Mouse (Mus musculus) left cerebral cortex, adult 11 months (tissue): ENCODE measurements around the gene Zranb1.

Experiments used
- DNase-seq: peaks from one replicate; pipeline ENCODE4 v3.0.0; 2022; ENCODE audit warnings: low spot score

The Zranb1 gene

DNA sequence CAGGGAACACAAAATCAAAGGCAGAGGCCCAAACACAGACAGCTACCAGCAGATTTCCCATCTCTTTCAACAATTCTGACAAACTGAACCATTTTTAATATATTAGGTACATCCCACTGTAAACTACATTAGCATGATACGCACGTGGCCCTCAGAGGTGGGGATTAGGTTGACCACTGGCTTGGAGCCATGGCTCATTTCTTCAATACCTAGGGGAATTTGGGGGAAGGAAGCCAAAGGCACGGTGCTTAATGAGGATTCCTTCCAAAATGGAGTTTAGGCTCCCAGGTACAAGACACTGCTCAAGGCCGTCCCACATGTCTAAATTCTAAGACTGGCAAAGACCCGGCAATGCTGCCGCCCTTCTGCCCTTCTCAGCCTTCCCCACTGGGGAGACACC is 71.3 kb downstream of the Zranb1 start:
- DNase-seq: no peak

DNA sequence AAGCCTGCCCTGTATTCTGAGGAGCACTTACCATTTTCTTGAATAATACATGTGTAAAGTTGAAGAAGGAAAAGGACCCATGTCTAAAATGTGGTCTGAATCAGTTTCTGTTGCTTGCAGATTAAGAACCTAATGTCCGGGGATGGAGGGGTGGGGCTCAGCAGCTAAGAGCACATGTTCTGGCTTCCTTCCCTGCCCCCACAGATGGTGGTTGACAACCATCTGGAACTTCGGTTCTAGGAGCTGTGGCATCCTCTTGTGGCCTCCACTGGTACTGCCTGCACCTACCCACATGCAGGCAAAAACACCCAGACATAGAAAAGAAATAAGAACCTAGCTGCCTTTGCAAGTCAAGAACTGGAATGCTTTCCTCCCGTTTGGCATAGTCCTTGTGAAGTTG is 72.5 kb downstream of the Zranb1 start:
- peak; percentile 77 for DNase-seq

DNA sequence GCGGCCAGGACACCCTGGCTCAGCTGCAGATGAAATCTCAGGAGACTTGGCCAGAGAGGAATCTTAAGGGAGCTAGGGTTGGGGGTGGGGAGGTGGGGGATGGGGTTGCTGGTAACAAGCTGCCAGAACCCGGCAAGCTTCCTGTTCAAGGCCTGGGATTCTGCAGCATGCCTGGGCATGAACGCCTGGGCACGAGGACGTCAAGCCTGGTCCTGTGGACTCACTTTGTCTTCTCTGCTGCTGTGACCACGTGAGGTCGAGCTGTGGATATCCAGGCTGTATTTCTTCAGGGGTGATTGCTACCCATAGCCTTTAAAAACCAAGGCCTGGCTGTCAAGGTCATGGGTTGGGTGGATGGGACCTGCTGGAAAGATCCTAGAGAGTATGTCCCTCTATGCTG is 74.8 kb downstream of the Zranb1 start:
- DNase-seq: no peak

DNA sequence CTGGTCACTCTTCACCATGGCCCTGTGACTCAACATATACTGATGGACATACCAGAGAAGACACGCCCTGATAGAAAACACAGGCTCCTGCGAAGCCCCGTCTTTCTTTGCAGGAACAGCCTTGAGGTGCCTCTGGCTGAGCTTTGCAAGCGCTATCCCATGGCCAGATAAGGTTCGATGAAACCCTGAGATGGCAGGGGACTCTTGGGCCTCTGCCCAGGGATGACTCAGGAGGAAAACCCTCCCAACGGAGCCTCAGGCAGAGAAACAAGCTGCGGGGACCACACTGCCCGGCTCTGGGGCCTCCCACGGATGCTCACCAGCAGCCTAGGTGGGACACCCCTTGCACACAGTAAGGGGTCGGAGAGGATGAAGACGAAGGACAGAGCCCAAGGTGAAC is 76.4 kb downstream of the Zranb1 start:
- no peak for DNase-seq

DNA sequence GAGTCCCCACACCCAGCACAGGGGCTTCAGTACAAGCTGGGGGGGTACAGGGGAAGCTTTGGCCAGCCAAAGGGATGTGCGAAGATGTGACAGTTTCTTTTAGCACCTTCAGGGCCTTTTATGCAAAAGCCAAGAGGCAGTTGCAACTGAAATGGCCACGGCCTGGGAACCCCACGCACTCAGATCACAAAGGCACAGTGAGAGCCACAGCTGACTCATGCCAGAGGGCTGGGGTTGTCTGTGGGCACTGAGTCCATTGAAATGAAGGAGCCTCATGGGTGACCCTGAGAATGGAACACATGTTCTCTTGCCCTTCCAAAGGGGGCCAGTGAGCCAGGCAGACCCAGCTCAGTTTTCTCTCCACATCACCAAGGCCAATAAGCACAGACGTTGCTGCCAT is 77.7 kb downstream of the Zranb1 start:
- DNase-seq: no peak

DNA sequence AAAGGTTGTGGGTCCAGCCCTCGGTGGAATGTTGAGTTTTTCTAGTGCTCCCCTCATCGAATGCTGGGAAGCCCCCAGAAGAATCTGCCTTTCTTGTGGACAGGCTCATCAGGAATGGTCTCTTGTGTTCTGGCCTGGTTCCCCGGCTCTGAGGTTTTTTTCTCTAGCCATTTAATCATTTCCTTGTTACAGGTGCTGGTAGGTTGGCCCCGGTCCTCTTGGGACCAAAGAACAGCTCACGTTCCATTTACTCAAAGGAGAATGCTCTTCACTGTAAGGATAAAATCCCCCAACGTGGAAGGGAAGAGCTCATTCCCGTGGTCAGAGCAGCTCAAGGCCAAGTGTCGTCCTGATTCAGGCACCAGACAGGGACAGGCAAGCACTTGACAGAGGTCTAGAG is 78.7 kb downstream of the Zranb1 start:
- DNase-seq: no peak

DNA sequence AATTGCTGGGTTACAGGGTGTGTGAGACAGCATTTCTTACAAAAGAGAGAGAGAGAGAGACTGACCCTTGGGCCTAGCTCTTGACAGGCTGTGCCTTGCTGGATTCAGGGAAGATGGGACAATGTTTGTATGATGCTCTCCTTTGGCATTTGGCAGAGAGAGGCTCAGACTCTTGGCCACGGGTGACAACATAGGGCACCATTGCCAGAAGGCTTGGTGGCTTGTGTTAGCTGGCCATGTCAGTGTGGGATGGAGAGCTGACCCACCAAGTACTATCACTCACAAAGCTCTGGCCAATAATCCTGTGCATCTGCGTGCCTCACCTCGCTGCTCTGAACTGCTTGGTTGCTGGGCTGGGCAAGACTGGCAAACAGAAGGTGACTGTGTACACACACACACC is 79.5 kb downstream of the Zranb1 start:
- no peak for DNase-seq

DNA sequence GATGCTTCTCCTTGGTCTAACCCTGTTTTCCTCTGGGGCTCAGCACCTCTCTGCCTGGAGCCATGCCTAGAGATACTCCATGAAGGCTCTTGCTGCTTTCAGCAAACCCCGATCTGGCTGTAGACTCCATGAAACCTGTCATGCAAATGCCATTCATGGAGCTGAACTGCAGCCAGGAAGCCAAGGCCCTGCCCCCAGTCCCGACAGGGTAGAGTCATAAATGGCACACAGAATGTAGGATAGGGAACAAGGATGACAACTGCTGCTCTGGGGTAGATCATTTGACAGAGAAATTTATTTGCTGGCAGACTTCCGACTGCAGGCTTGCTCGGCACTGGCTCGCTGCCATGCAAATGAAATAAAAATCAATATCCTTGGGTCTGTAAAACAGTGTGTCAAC is 80.2 kb downstream of the Zranb1 start:
- DNase-seq: no peak

DNA sequence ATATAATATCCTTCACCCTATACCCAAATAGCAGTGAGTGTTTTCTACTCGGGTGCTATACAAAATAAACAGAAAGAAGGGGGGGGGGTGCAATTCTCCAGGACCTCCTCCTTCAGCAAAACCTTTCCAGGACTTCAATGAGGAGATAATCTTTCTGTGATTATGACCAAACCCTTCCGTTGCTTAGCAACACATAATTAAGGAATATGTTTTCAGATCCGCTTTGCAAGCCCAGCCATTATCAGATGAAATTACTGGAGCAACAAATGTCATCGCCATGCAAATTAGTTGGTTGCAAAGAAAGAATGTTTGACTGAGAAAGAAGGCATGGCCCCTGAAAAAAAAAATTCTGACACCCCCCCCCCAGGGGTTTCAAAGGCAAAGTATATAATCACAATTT is 80.7 kb downstream of the Zranb1 start:
- DNase-seq: no peak

DNA sequence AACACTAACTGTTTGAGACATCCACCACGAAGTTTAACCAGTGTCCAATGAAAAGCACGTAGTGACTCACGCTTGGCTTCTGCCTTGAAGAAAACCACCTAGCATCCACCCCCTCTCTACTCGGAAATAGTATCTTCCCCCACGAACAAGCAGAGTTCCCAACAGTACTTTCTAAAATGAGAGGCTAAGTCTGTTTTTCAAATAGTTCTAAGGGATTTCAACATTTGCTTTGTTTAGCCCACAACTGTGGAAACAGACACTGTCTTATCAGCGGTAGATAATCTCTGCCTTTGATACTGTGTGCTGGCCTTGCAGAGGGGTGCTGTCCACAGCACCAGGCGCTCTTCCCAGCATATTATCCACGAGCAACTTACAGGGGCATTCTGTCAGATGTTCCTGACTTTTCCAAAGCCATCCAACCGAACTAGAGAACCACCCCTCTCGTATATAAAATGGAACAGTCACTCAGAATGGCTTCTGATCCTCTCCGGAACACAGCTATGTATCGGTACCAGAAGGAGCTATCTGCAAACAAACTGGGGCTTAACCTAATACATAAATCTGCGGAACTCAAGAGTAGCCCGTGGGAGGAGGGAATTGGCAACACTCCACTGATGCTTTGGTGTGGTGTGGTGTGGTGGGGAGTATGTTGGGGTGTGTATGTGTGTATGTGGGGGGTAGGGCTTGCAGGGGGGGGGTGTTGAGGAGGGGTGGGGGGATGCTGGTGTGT is 81.9 kb downstream of the Zranb1 start:
- DNase-seq: peak; percentile 33

DNA sequence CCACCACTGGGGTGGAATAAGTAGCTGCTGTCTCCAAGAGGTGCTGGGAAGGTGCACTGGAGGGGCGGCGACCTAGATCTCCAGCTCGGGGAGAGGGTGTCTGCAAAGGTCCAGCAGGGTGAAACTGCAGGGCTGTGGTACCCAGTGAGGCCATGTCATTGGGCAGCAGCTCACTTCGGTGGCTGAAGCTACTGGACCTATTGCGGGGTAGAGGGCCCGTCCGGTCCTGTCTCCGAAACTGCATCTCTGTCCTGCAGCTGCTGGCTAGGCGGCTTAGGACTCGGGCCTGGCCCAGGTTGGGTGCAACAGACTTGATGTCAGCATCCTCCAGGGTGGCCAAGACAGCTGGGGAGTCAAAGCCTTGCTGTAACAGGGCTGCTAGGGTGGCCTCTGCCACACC is 83.0 kb downstream of the Zranb1 start:
- no peak for DNase-seq

DNA sequence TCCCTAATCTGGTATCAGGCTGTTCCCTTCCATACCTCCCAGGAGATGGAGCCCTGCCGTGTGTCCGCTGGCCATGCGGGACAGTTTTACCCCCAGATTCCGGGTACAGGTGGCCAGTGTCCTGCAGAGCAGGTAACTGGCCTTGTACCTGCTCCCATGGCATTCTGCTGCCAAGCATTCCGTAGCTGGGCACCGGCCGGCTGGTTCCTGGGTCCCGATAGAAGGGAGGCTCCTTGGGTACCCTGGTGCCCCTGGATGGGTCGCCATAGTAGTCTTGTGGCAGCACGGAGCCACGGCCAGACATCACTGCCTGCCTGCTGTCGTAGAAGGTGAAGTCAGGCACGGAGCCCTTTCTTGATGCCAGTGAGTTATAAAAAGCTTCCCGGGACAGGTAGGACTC is 83.7 kb downstream of the Zranb1 start:
- no peak for DNase-seq

DNA sequence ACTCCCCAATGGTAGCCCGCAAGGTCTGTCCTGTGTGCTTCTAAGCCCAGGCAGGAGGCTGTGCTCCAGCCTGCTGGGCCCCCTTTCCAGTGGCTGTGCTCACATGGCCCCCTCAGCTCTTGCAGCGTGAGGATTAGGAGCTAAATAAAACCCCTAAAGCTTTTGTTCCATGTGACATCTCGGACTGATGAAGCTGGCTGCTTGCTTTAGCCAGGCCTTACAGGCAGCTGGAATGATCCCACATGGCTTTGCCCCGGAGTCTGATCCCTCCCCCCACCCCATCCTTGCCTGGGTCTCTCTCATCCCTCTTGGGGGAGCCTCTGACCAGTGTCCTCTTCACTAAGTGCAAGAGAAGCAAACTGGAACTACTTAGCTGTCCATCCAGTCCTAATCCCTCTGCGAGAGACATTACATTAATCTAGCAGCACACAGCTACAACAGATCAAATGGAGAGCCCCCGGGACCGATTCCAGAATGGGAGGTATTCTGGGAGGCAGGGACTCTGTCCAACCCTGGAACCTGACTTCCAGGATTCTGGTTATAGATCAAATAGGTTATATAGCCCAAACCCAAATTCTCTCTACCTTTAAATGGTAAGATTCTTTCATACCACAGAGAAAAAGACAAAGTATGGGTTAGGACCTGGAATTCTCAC is 84.6 kb downstream of the Zranb1 start:
- no peak for DNase-seq

DNA sequence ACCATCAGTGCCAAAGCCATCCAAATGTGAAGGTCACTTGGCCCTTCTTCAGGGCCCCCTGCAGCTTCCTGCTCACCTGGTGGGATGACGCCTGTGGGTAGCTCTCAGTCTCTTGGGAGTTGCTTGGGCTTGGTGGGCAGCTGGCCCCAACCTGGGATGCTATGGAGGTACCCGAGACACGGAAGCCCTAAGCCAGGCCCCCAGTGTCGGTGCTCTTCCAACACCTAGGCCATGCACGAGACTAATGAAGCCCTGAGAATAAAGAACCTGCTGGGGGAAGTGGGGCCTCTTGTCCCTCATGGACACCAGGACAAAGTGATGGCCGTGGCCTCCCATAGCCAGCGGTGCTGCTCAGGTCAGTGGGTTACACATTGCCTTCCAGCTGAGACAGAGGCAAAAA is 88.0 kb downstream of the Zranb1 start:
- no peak for DNase-seq

DNA sequence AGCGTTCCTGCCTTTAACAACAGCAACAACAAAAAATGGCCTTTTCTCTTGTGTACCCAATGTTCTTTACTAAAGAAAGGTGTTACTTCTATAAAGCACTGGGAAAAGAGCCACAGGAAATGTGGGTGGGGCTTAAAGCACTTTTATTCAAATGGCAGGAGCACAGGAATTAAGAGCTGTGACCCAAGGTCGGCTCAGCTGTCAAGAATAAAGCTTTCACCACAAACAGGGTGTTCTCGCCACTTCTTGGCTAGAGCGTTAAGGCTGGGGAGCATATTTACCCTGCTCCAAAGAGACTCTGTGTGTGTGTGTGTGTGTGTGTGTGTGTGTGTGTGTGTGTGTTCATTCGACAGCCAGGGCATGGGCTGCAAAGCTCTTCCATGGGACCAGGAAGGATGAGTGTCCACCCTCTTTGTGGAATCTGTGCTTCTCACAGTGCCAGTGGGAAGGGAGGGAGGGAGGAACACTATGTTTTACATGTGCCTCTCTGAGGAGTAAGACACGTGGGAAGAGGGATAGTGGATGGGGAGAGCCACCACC is 88.6 kb downstream of the Zranb1 start:
- DNase-seq: no peak

DNA sequence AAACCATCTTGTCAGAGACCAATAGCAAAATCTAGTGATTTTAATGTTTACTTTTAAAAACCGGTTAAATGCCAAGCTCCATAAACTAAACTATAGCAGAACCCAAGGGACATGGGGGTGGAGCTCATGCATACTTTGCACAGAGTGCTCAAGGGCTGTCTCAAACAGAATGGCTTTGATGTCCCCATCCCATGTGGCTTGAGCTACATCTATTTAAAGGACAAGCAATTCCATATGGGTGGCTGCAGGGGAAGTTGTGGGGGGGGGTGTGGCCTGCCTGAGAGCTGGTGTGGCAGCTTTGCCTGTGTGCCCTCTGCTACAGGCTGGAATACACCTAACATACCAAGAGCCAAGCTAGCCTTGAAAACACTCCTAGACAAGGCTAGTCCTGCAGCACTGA is 93.8 kb downstream of the Zranb1 start:
- DNase-seq: no peak

DNA sequence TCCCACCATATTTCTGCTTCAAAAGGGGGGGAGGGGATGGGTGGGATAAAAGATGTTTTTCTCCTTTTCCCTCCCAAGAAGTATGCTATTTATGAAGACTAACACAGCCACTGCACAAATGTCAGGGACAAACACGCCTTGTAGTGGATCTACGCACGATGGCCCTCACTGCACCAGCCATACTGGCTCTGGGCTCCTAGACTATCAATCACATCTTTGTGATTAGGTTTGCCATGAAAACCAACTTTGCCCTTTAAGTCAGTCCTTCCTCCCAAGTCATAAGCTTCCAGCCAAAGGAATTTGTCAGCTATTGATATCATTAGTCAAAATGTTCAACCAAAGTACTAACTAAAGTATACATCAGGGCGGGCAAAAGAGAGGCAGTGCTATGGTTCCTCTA is 97.0 kb downstream of the Zranb1 start:
- no peak for DNase-seq

DNA sequence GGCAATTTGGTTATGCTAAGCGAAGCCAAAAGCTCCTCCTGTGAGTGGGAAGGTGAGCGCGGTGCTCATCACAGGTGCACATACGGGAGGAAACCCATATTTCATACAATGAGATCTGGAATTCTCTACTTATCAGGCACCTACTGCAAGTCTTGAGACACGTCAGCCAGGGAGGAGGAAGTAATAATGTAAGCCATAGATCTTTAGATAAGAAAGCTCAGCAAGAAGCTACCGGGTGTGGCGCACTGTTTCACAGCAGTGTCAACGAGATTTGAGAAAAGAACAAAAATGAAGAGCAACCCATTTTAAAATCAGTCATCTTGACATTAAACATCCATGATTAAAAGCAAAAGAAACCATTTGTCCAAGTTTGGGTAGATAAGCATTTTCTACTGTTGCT is 98.1 kb downstream of the Zranb1 start:
- DNase-seq: no peak

DNA sequence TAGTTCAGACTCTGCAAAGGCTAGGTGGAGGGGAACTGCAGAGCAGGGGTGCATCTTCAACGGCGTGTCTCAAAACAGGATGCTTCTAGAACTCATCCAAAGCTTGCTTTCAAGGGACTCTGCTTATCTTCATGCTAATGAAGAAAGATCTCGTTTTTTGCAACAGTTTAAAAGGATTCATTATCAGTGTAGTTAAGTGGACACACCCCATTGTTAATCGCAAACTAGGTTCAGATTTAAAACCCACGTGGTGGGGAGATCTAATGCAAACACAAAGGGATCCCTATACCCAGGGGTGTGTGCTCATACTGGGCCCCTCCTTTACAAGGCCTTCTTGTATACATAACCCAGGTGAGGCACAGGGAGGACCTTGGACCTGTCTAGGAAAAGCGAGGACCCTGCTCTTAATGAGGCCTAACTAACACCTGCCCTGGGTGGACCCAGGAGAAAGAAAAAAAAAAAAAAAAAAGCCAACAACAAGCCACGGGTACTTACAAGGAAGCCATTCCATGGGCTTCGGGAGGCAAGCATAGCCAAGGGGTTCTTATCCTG is 98.6 kb downstream of the Zranb1 start:
- DNase-seq: no peak

DNA sequence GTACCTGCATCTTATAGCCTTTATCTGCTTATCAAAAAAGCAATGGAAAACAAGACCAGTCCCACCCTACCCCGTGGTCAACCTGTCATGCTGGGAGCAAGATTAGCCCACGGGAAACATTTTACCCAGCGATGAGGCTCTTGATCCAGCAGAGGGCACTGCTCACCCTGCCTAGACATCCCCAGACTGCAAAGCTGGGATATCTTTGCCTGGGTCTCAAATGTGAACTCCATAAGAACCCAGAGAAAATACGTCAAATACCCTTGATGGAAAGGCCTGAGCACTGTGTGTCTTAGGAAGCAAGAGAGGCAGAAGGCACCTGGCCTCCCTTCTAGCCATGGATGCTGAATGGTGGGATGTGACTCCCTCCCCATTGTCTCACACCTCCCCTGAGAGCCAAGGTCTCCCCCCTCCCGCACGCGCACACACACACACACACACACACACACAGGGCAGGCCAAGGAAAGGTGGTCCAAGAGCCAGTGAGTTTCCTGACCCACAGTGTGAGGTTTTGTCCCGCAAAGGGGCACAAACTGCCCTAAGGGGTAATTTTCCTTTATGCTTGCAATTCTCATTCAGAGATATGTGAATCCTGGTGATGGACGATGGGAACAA is 101.8 kb downstream of the Zranb1 start:
- no peak for DNase-seq

DNA sequence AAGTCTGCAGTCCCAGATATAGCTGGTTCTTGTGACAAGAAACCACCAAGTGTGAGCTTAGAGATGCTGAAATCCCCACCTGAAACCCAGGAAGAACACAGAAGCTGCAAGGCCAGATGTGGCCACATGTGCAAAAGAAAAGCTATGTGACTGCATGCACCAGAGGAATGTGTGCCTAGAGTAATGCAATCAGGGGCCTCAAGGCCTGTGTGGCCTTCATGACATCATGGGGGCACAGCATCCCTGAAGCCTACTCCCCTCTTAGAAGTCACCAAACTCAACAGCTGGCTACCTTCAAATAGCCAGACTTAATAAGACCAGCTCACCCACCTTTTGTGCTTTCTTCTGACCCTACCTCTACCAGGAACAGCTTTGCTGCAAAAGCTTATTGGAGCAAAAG is 105.0 kb downstream of the Zranb1 start:
- no peak for DNase-seq
